Mouse (Mus musculus) hindbrain, embryonic 14.5 days (tissue): Measurements from ENCODE around the gene Crybg2. TPM values are rescaled to one million over a fixed set of nuclear protein-coding genes. Genes with fewer than 3 reads are reported as not detected.

Source experiments
- ATAC-seq: fragments of 200-750 bp; cut with Nextera tagmentation; 2 replicates; pipeline ENCODE4 v1.8.0; 2017; ENCODE audit warnings: moderate number of reproducible peaks, mild to moderate bottlenecking, moderate TSS enrichment, moderate library complexity; ENCODE audit not compliant: low FRiP score
- DNase-seq: peaks from one replicate; pipeline ENCODE4 v3.0.0-alpha.2; 2015; ENCODE audit warnings: low spot score
- H3K27ac ChIP-seq: fragments of 300-500 bp; sonication (generic); 2 replicates; pipeline ENCODE4 v1.5.1; 2014; ENCODE audit warnings: mild to moderate bottlenecking, moderate library complexity
- H3K27me3 ChIP-seq: fragments of 300-500 bp; sonication (generic); 2 replicates; pipeline ENCODE4 v1.6.1; 2014; ENCODE audit warnings: mild to moderate bottlenecking, low read length, mixed read lengths; ENCODE audit not compliant: control insufficient read depth, insufficient read depth
- H3K36me3 ChIP-seq: fragments of 300-500 bp; sonication (generic); replicated peaks from 2 replicates; pipeline ENCODE4 v1.6.1; 2014; ENCODE audit not compliant: control insufficient read depth, insufficient read depth
- H3K4me1 ChIP-seq: fragments of 300-500 bp; sonication (generic); replicated peaks from 2 replicates; pipeline ENCODE4 v1.6.1; 2014; ENCODE audit warnings: antibody characterized with exemption, low read length, mixed read lengths; ENCODE audit not compliant: control insufficient read depth, insufficient read depth
- H3K4me2 ChIP-seq: fragments of 300-500 bp; sonication (generic); replicated peaks from 2 replicates; pipeline ENCODE4 v1.6.1; 2014; ENCODE audit warnings: mild to moderate bottlenecking, moderate library complexity
- H3K4me3 ChIP-seq: fragments of 300-500 bp; sonication (generic); replicated peaks from 2 replicates; pipeline ENCODE4 v1.5.1; 2014; ENCODE audit warnings: mild to moderate bottlenecking, low read length
- H3K9ac ChIP-seq: fragments of 300-500 bp; sonication (generic); 2 replicates; pipeline ENCODE4 v1.6.1; 2014
- H3K9me3 ChIP-seq: fragments of 300-500 bp; sonication (generic); 2 replicates; pipeline ENCODE4 v1.6.1; 2016; ENCODE audit warnings: low read length; ENCODE audit not compliant: control insufficient read depth
- WGBS: fragments of 180-500 bp; shearing (Covaris S2); extraction: QIAGEN DNeasy Blood & Tissue Kit; methylation state at CpG from one replicate; pipeline ENCODE4 v1.1.7; 2014; 5-methylcytosine and 5-hydroxymethylcytosine counted together
- polyA plus RNA-seq: library from polyadenylated mRNA; unstranded; fragments of >200 nt; fragmentation: Nextera tagmentation; extraction: Ambion mirVana; gene quantifications from 2 replicates; pipeline ENCODE4 v1.2.1, GENCODE M21; 2014

Gene Crybg2
- polyA plus RNA-seq, 1 experiment from 2014 or later: 3.0 TPM

GRCm38 (mm10) chr4:134115215-134116144 lies 54.9 kb downstream of the Crybg2 start:
- 91% methylated on average over 16 of the region's 16 CpGs for WGBS

DNA sequence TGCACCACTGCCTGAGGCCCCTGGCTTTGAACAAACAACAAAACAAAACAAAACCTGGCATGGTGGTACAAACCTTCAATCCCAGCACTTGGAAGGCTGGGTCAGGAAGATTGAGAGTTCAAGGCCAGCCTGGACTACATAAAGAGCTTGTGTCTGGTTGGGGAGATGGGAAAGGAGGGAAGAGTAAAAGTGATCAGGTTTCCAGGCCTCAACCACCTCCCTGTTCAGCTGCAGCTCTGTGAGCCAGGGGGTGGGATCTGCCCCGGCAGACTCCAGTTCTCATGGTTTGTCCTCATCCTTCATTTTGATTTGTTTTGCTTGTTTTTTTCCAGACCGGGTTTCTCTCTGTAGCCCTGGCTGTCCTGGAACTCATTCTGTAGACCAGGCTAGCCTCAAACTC lies 55.9 kb downstream of the Crybg2 start:
- H3K27ac ChIP-seq: no peak overlapping the region
- ATAC-seq (no peak), DNase-seq (no peak)
- H3K4me3 ChIP-seq: no peak overlapping the region
- no peak overlapping the region for H3K4me2 ChIP-seq
- no peaks in the 10 kb centered on the region for H3K36me3 ChIP-seq
- H3K4me1 ChIP-seq: no peaks in the 10 kb centered on the region
- no peaks in the 10 kb centered on the region for H3K27me3 ChIP-seq
- WGBS: 93% methylated on average over 2 of the region's 2 CpGs
- no peak overlapping the region for H3K9ac ChIP-seq
- H3K9me3 ChIP-seq: no peaks in the 10 kb centered on the region

More at GRCm38 (mm10) chr4:134115215-134116144, 54.9 kb downstream of the Crybg2 start:
- Histone ChIP-seq H3K36me3 (no peaks in the 10 kb centered on the region), H3K4me3 (no peak overlapping the region), H3K9ac (no peak overlapping the region), H3K27me3 (no peaks in the 10 kb centered on the region), H3K27ac (no peak overlapping the region), H3K9me3 (no peaks in the 10 kb centered on the region), H3K4me2 (no peak overlapping the region), H3K4me1 (no peaks in the 10 kb centered on the region)
- ATAC-seq: no peak
- no peak for DNase-seq

- DNase-seq (no peak), ATAC-seq (no peak)
- no peak overlapping the region for H3K27ac ChIP-seq
- H3K9ac ChIP-seq: no peak overlapping the region
- no peak overlapping the region for H3K4me3 ChIP-seq
- no peaks in the 10 kb centered on the region for H3K27me3 ChIP-seq
- H3K4me1 ChIP-seq: no peaks in the 10 kb centered on the region
- no peaks in the 10 kb centered on the region for H3K9me3 ChIP-seq
- no peak overlapping the region for H3K4me2 ChIP-seq
- H3K36me3 ChIP-seq: no peaks in the 10 kb centered on the region
- 86% methylated on average over 8 of the region's 8 CpGs for WGBS
Observed at GRCm38 (mm10) chr4:134117012-134117411, 56.4 kb downstream of the Crybg2 start.

DNA sequence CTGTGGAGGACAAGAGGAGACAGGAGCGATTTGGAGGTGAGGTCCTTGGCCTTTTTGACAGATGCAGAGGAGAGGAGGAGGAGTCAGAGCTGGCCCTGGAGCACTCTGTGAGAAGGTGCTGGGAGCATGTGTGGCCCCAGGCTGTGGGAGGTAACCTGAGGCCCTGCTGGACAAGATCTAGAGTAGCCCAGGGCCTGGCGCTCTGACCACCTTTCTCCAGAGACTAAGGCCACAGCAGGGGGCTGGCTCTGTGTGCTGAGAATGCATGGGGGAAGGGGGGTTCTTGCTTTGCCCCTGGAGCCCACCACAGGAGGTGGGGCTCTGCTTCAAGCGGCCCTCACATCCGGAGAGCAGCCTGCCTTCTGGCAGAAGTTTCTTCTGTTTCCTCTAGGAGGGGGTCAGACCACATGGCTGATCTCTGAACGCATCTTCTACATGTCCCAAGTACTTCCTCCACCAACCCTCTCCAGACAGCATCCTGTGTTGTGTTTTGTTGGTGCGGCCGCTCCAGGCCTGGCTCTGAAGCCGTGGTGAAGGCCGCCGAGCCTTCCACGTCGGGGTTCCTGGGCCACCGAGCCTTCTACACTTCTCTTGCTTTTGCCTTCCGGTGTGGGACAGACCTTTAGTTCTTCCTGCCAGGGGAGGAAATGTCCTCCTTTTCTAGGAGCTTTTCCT lies 57.6 kb downstream of the Crybg2 start:
- Histone ChIP-seq H3K4me2 (no peak overlapping the region), H3K27ac (no peak overlapping the region), H3K9me3 (no peaks in the 10 kb centered on the region), H3K9ac (no peak overlapping the region), H3K27me3 (no peaks in the 10 kb centered on the region), H3K4me1 (no peaks in the 10 kb centered on the region), H3K4me3 (no peak overlapping the region), H3K36me3 (no peaks in the 10 kb centered on the region)
- ATAC-seq: no peak
- WGBS: 82% methylated on average over 14 of the region's 14 CpGs
- DNase-seq: no peak

- no peak for DNase-seq
- 72% methylated on average over 5 of the region's 5 CpGs for WGBS
- Histone ChIP-seq H3K9ac (no peak overlapping the region), H3K4me3 (no peak overlapping the region), H3K27ac (no peak overlapping the region), H3K27me3 (no peaks in the 10 kb centered on the region), H3K36me3 (no peaks in the 10 kb centered on the region), H3K4me1 (0 out of 2 replicates have a peak, but pooled peaks cover 2% of the 10 kb centered on the region), H3K4me2 (no peak overlapping the region), H3K9me3 (no peaks in the 10 kb centered on the region)
- no peak for ATAC-seq
Observed at GRCm38 (mm10) chr4:134119042-134119441, 58.4 kb downstream of the Crybg2 start.

DNA sequence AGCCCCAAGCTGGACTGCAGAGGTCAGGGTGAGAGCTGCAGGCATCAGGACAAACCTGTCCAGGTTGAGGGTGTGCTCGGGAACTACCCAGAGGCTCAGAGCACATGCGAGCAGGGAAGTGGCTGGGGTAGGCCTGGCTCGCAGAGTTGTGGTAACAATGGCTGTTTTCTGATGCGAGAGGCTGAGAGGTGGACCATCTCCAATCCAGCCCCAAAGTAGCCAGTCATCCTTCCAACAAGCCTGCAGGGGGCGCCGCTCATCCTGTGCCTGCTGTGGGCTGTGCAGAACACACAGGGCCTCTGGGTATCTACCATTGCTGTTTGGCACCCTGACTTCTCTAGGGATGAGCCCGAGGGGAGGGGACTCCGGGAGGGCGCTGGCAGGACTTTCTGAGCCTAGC lies 59.0 kb downstream of the Crybg2 start:
- no peak overlapping the region for H3K4me2 ChIP-seq
- no peaks in the 10 kb centered on the region for H3K27me3 ChIP-seq
- no peak overlapping the region for H3K27ac ChIP-seq
- no peaks in the 10 kb centered on the region for H3K9me3 ChIP-seq
- 62% methylated on average over 9 of the region's 9 CpGs for WGBS
- DNase-seq (no peak), ATAC-seq (no peak)
- no peak overlapping the region for H3K4me3 ChIP-seq
- no peak overlapping the region for H3K9ac ChIP-seq
- 0 out of 2 replicates have a peak, but pooled peaks cover 4% of the 10 kb centered on the region for H3K4me1 ChIP-seq
- H3K36me3 ChIP-seq: no peaks in the 10 kb centered on the region

- Histone ChIP-seq H3K36me3 (no peaks in the 10 kb centered on the region), H3K4me3 (no peak overlapping the region), H3K4me2 (no peak overlapping the region), H3K9me3 (no peaks in the 10 kb centered on the region), H3K27me3 (no peaks in the 10 kb centered on the region), H3K4me1 (0 out of 2 replicates have a peak, but pooled peaks cover 4% of the 10 kb centered on the region), H3K27ac (no peak overlapping the region), H3K9ac (no peak overlapping the region)
- whole genome bisulfite sequencing: 78% methylated on average over 6 of the region's 6 CpGs
- DNase-seq (no peak), ATAC-seq (no peak)
Observed at GRCm38 (mm10) chr4:134120192-134120805, 59.7 kb downstream of the Crybg2 start.

DNA sequence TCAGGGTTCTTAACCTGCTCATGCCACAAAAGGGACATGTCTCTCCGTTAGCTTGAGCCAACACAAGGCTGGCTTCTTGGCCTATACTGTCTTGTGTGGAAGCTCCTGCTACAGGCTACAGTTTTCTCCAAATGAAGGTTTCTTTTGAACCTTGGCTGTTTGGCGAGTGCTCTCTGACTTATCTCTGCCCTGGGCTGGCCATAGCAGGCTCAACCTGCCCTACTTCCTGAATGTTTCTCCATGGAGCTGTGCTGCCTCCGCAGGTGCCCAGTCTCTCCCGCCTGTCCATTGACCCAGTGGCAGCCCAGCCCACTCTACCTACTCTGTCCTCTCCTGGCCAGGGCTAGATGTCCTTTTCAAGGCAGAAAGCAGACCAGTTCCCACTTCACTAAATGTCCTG lies 60.3 kb downstream of the Crybg2 start:
- no peak for ATAC-seq
- DNase-seq: no peak
- WGBS: 84% methylated on average over 4 of the region's 4 CpGs

DNA sequence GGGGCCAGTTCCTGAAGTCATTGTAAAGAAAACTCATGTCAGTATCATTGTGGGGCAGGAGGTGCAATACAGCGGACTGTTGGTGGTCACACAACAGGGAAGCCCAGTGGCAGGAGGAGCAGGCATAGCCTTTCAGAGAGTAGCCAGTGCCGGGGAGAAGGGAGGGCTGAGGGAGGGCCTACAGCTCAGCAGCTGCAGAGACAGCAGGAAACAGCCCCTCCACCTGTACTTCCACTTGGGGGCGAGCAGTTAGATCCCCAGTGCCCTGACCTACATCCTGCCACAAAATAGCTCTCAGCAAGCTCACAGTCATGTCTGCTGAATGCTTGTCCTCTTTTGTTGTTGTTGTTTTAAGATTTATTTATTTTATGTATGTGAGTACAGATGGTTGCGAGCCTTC lies 61.0 kb downstream of the Crybg2 start:
- H3K4me1 ChIP-seq: 0 out of 2 replicates have a peak, but pooled peaks cover 4% of the 10 kb centered on the region
- no peak overlapping the region for H3K4me2 ChIP-seq
- ATAC-seq (no peak), DNase-seq (no peak)
- H3K9me3 ChIP-seq: no peaks in the 10 kb centered on the region
- H3K4me3 ChIP-seq: no peak overlapping the region
- no peaks in the 10 kb centered on the region for H3K27me3 ChIP-seq
- no peak overlapping the region for H3K27ac ChIP-seq
- no peaks in the 10 kb centered on the region for H3K36me3 ChIP-seq
- 47% methylated on average over 4 of the region's 4 CpGs for WGBS
- no peak overlapping the region for H3K9ac ChIP-seq

More for the DNA sequence above, 60.3 kb downstream of the Crybg2 start:
- H3K4me2 ChIP-seq: no peak overlapping the region
- 0 out of 2 replicates have a peak, but pooled peaks cover 4% of the 10 kb centered on the region for H3K4me1 ChIP-seq
- H3K4me3 ChIP-seq: no peak overlapping the region
- no peak overlapping the region for H3K27ac ChIP-seq
- H3K27me3 ChIP-seq: no peaks in the 10 kb centered on the region
- no peak overlapping the region for H3K9ac ChIP-seq
- H3K9me3 ChIP-seq: no peaks in the 10 kb centered on the region
- no peaks in the 10 kb centered on the region for H3K36me3 ChIP-seq
